ENCODE assay signal across 8 mouse cellular contexts in genomic region chr15:89195261-89195681, GRCm38 (mm10). TPM values are rescaled to one million over a fixed set of nuclear protein-coding genes. Genes with fewer than 3 reads are reported as not detected.
A peak's percentile ranks its signal among the peaks of the same experiment; 100 is the strongest.
DNase-seq lines count a peak whose midpoint lies in the region; ATAC-seq and TF ChIP-seq lines count a peak whose summit lies in the region.

No protein-coding gene starts in this region.

- ATAC-seq in forebrain, embryonic 12.5 days (ENCODE audit: low FRiP score), result peak; percentile 0; the same call in 1 of the 2 replicates
- no peak for ATAC-seq in limb, embryonic 14.5 days (ENCODE audit: low FRiP score, low read depth)
- ATAC-seq in stomach, embryonic 15.5 days (ENCODE audit: insufficient read depth, low FRiP score, low read depth), result no peak

- peak overlapping the region; percentile 100 for H3K27ac ChIP-seq in heart, adult 2 months
- H3K27ac ChIP-seq in forebrain, embryonic 12.5 days, result peak overlapping the region; percentile 98
- H3K27ac ChIP-seq in limb, embryonic 14.5 days (replicated peaks; ENCODE audit: low read depth, low read length), result peak overlapping the region; percentile 98
- peak overlapping the region; percentile 99 for H3K27ac ChIP-seq in stomach, embryonic 15.5 days

- H3K4me1 ChIP-seq in heart, adult 2 months (ENCODE audit: control insufficient read depth, insufficient read depth, low read length), result peaks cover 6% of the 10 kb centered on the region
- H3K4me1 ChIP-seq in E14TG2a.4 (replicated peaks; ENCODE audit: low read depth, low read length), result peaks cover 22% of the 10 kb centered on the region
- peaks cover 16% of the 10 kb centered on the region for H3K4me1 ChIP-seq in forebrain, embryonic 12.5 days
- H3K4me1 ChIP-seq in limb, embryonic 14.5 days (ENCODE audit: control insufficient read depth, insufficient read depth, low read length), result peaks cover 16% of the 10 kb centered on the region
- peaks cover 15% of the 10 kb centered on the region for H3K4me1 ChIP-seq in stomach, embryonic 15.5 days

- 60% methylated on average over 6 of the region's 6 CpGs for WGBS in heart, adult 2 months
- 35% methylated on average over 6 of the region's 6 CpGs for WGBS in forebrain, embryonic 12.5 days
- WGBS in limb, embryonic 14.5 days, result 11% methylated on average over 6 of the region's 6 CpGs
- 36% methylated on average over 6 of the region's 6 CpGs for WGBS in stomach, embryonic 15.5 days

- TF ChIP-seq CTCF in heart, adult 2 months (IDR thresholded peaks at IDR 0.05), result no peak
- no peak for TF ChIP-seq CTCF in E14TG2a.4 (conservative IDR thresholded peaks at IDR 0.05; ENCODE audit: low read length)

- H3K36me3 ChIP-seq in heart, adult 2 months (ENCODE audit: control insufficient read depth, insufficient read depth, low read length), result no peaks in the 10 kb centered on the region
- peaks cover 25% of the 10 kb centered on the region for H3K36me3 ChIP-seq in E14TG2a.4 (ENCODE audit: insufficient read depth, low read length)
- H3K36me3 ChIP-seq in forebrain, embryonic 12.5 days (replicated peaks), result peaks cover 6% of the 10 kb centered on the region
- H3K36me3 ChIP-seq in limb, embryonic 14.5 days (ENCODE audit: control insufficient read depth, insufficient read depth, low read length), result 0 out of 2 replicates have a peak, but pooled peaks cover 3% of the 10 kb centered on the region
- no peaks in the 10 kb centered on the region for H3K36me3 ChIP-seq in stomach, embryonic 15.5 days

- no peak for TF ChIP-seq EP300 in heart, adult 2 months (IDR thresholded peaks at IDR 0.05; ENCODE audit: insufficient read depth, low read depth, low read length)

- TF ChIP-seq POLR2A in heart, adult 2 months (IDR thresholded peaks at IDR 0.05; ENCODE audit: insufficient read depth, low read depth, low read length), result no peak
- TF ChIP-seq POLR2A in limb, embryonic 14.5 days (IDR thresholded peaks at IDR 0.05; ENCODE audit: borderline replicate concordance, extremely low read depth, insufficient read depth, insufficient read length), result no peak

- no peak overlapping the region for H3K9ac ChIP-seq in heart, adult 2 months (ENCODE audit: low read depth, low read length)
- peak overlapping the region; percentile 98 for H3K9ac ChIP-seq in forebrain, embryonic 12.5 days
- peak overlapping the region; percentile 98 for H3K9ac ChIP-seq in limb, embryonic 14.5 days (ENCODE audit: low read depth, low read length, severe bottlenecking)
- no peak overlapping the region for H3K9ac ChIP-seq in stomach, embryonic 15.5 days

- peak overlapping the region; percentile 84 for H3K4me3 ChIP-seq in heart, adult 2 months
- peak overlapping the region; percentile 97 for H3K4me3 ChIP-seq in E14TG2a.4 (replicated peaks; ENCODE audit: low read length)
- peak overlapping the region; percentile 90 for H3K4me3 ChIP-seq in forebrain, embryonic 12.5 days (replicated peaks)
- peak overlapping the region; percentile 88 for H3K4me3 ChIP-seq in limb, embryonic 14.5 days (replicated peaks; ENCODE audit: low read length)
- H3K4me3 ChIP-seq in stomach, embryonic 15.5 days (replicated peaks), result peak overlapping the region; percentile 99

- H3K4me2 ChIP-seq in forebrain, embryonic 12.5 days, result peak overlapping the region; percentile 64
- H3K4me2 ChIP-seq in limb, embryonic 14.5 days (replicated peaks; ENCODE audit: low read depth, low read length, severe bottlenecking), result peak overlapping the region; percentile 70
- peak overlapping the region; percentile 79 for H3K4me2 ChIP-seq in stomach, embryonic 15.5 days

- no peaks in the 10 kb centered on the region for H3K79me2 ChIP-seq in heart, adult 2 months (replicated peaks; ENCODE audit: control insufficient read depth, insufficient read depth, low read length)

- no peak for DNase-seq in heart, adult 2 months
- DNase-seq in heart, adult 9 months (ENCODE audit: low spot score in 2 of 2), result no peak
- DNase-seq in limb, embryonic 14.5 days (ENCODE audit: low spot score), result no peak
- no peak for DNase-seq in layer of hippocampus, postnatal 36 days
- no peak for DNase-seq in frontal cortex, postnatal 36 days (ENCODE audit: low spot score in 2 of 2)

- intact Hi-C loops in heart, adult 2 months (cut with DNase I), result no loop called here

- no peaks in the 10 kb centered on the region for H3K27me3 ChIP-seq in heart, adult 2 months (ENCODE audit: control insufficient read depth, insufficient read depth, low read length)
- H3K27me3 ChIP-seq in E14TG2a.4 (ENCODE audit: insufficient read depth, low read length), result no peaks in the 10 kb centered on the region
- H3K27me3 ChIP-seq in forebrain, embryonic 12.5 days, result no peaks in the 10 kb centered on the region
- H3K27me3 ChIP-seq in limb, embryonic 14.5 days (ENCODE audit: control insufficient read depth, insufficient read depth, low read length), result no peaks in the 10 kb centered on the region
- no peaks in the 10 kb centered on the region for H3K27me3 ChIP-seq in stomach, embryonic 15.5 days (replicated peaks)

- H3K9me3 ChIP-seq in E14TG2a.4 (ENCODE audit: low read length), result no peaks in the 10 kb centered on the region
- no peaks in the 10 kb centered on the region for H3K9me3 ChIP-seq in forebrain, embryonic 12.5 days
- no peaks in the 10 kb centered on the region for H3K9me3 ChIP-seq in limb, embryonic 14.5 days (ENCODE audit: control insufficient read depth, low read length)
- H3K9me3 ChIP-seq in stomach, embryonic 15.5 days, result no peaks in the 10 kb centered on the region

RNA-seq across cellular contexts. Expression of gene Dennd6b, which starts 1.0 kb away (rescaled TPM):
- 1 to 10 TPM; 8.4 to 9.1 TPM for total RNA-seq in heart, adult 2 months (2021)
- polyA plus RNA-seq in heart, adult 2 months (2012; rRNA removed), result 24.0 and 27.7 TPM in 2 replicates
- 38.8 and 44.0 TPM in 2 replicates for polyA plus RNA-seq in forebrain, embryonic 12.5 days (2016; fragmentation: Nextera tagmentation; extraction: Ambion mirVana)
- polyA plus RNA-seq in limb, embryonic 14.5 days (2012; rRNA removed), result 39.2 and 53.6 TPM in 2 replicates
- polyA plus RNA-seq in limb, embryonic 14.5 days (2014; fragmentation: Nextera tagmentation; extraction: Ambion mirVana), result 12.7 and 14.0 TPM in 2 replicates
- 12.5 and 14.9 TPM in 2 replicates for polyA plus RNA-seq in stomach, embryonic 15.5 days (2015; fragmentation: Nextera tagmentation; extraction: Ambion mirVana)
- 10 to 100 TPM; 33.5 to 38.7 TPM for total RNA-seq in layer of hippocampus, postnatal 36 days (2021)

RNA-seq across cellular contexts. Expression of gene Plxnb2, which starts 14.7 kb away (rescaled TPM):
- 10 to 100 TPM; 75.7 to 93.5 TPM for total RNA-seq in heart, adult 2 months (2021)
- 92.3 and 121 TPM in 2 replicates for polyA plus RNA-seq in heart, adult 2 months (2012; rRNA removed)
- 174 and 182 TPM in 2 replicates for polyA plus RNA-seq in forebrain, embryonic 12.5 days (2016; fragmentation: Nextera tagmentation; extraction: Ambion mirVana)
- 212 and 268 TPM in 2 replicates for polyA plus RNA-seq in limb, embryonic 14.5 days (2012; rRNA removed)
- polyA plus RNA-seq in limb, embryonic 14.5 days (2014; fragmentation: Nextera tagmentation; extraction: Ambion mirVana), result 170 and 183 TPM in 2 replicates
- 128 and 129 TPM in 2 replicates for polyA plus RNA-seq in stomach, embryonic 15.5 days (2015; fragmentation: Nextera tagmentation; extraction: Ambion mirVana)
- total RNA-seq in layer of hippocampus, postnatal 36 days (2021), result 10 to 100 TPM; 51.0 to 58.7 TPM

RNA-seq across cellular contexts. Expression of gene Ppp6r2, which starts 16.1 kb away (rescaled TPM):
- 10 to 100 TPM; 66.7 to 79.0 TPM for total RNA-seq in heart, adult 2 months (2021)
- polyA plus RNA-seq in heart, adult 2 months (2012; rRNA removed), result 73.2 and 107 TPM in 2 replicates
- polyA plus RNA-seq in forebrain, embryonic 12.5 days (2016; fragmentation: Nextera tagmentation; extraction: Ambion mirVana), result 47.1 and 57.2 TPM in 2 replicates
- 59.0 and 71.5 TPM in 2 replicates for polyA plus RNA-seq in limb, embryonic 14.5 days (2012; rRNA removed)
- polyA plus RNA-seq in limb, embryonic 14.5 days (2014; fragmentation: Nextera tagmentation; extraction: Ambion mirVana), result 28.3 and 31.7 TPM in 2 replicates
- polyA plus RNA-seq in stomach, embryonic 15.5 days (2015; fragmentation: Nextera tagmentation; extraction: Ambion mirVana), result 25.4 and 28.5 TPM in 2 replicates
- total RNA-seq in layer of hippocampus, postnatal 36 days (2021), result 100 to 1,000 TPM; 158 to 162 TPM

RNA-seq across cellular contexts. Expression of gene Mapk11, which starts 45.8 kb away (rescaled TPM):
- 1 to 10 TPM; 1.9 to 2.0 TPM for total RNA-seq in heart, adult 2 months (2021)
- 4.7 and 5.2 TPM in 2 replicates for polyA plus RNA-seq in heart, adult 2 months (2012; rRNA removed)
- 46.9 and 47.4 TPM in 2 replicates for polyA plus RNA-seq in forebrain, embryonic 12.5 days (2016; fragmentation: Nextera tagmentation; extraction: Ambion mirVana)
- polyA plus RNA-seq in limb, embryonic 14.5 days (2012; rRNA removed), result 13.4 and 15.9 TPM in 2 replicates
- 7.0 and 7.3 TPM in 2 replicates for polyA plus RNA-seq in limb, embryonic 14.5 days (2014; fragmentation: Nextera tagmentation; extraction: Ambion mirVana)
- 5.9 and 6.4 TPM in 2 replicates for polyA plus RNA-seq in stomach, embryonic 15.5 days (2015; fragmentation: Nextera tagmentation; extraction: Ambion mirVana)
- total RNA-seq in layer of hippocampus, postnatal 36 days (2021), result 10 to 100 TPM; 21.9 to 22.8 TPM

RNA-seq across cellular contexts. Expression of gene Mapk12, which starts 54.8 kb away (rescaled TPM):
- total RNA-seq in heart, adult 2 months (2021), result 10 to 100 TPM; 20.7 to 21.1 TPM
- polyA plus RNA-seq in heart, adult 2 months (2012; rRNA removed), result 30.5 and 43.2 TPM in 2 replicates
- 14.2 and 16.7 TPM in 2 replicates for polyA plus RNA-seq in forebrain, embryonic 12.5 days (2016; fragmentation: Nextera tagmentation; extraction: Ambion mirVana)
- polyA plus RNA-seq in limb, embryonic 14.5 days (2012; rRNA removed), result 13.7 and 14.9 TPM in 2 replicates
- 5.0 and 8.3 TPM in 2 replicates for polyA plus RNA-seq in limb, embryonic 14.5 days (2014; fragmentation: Nextera tagmentation; extraction: Ambion mirVana)
- 3.8 and 4.7 TPM in 2 replicates for polyA plus RNA-seq in stomach, embryonic 15.5 days (2015; fragmentation: Nextera tagmentation; extraction: Ambion mirVana)
- 1 to 10 TPM; 3.1 to 4.7 TPM for total RNA-seq in layer of hippocampus, postnatal 36 days (2021)

Comparison
In these comparisons a context has a peak if more than half of its experiments do, and no peak if none do; other contexts are left out.
1. H3K9ac ChIP-seq: peak in forebrain, embryonic 12.5 days (single experiment) and limb, embryonic 14.5 days (single experiment); none in heart, adult 2 months (single experiment) and stomach, embryonic 15.5 days (single experiment).
2. Peak in every context shown above with its lines, with median percentiles within 50 percentile points of each other: H3K27ac ChIP-seq, H3K4me3 ChIP-seq and H3K4me2 ChIP-seq.